Mouse (Mus musculus): ENCODE results near the gene Nmnat1.
A peak's percentile ranks its signal among the peaks of the same experiment; 100 is the strongest.
"Not testable (repeated sequence)": the region's sequence is repeated elsewhere in the genome, so short reads cannot be mapped to it uniquely, and the experiment has no call there.

Nmnat1 gene

DNA sequence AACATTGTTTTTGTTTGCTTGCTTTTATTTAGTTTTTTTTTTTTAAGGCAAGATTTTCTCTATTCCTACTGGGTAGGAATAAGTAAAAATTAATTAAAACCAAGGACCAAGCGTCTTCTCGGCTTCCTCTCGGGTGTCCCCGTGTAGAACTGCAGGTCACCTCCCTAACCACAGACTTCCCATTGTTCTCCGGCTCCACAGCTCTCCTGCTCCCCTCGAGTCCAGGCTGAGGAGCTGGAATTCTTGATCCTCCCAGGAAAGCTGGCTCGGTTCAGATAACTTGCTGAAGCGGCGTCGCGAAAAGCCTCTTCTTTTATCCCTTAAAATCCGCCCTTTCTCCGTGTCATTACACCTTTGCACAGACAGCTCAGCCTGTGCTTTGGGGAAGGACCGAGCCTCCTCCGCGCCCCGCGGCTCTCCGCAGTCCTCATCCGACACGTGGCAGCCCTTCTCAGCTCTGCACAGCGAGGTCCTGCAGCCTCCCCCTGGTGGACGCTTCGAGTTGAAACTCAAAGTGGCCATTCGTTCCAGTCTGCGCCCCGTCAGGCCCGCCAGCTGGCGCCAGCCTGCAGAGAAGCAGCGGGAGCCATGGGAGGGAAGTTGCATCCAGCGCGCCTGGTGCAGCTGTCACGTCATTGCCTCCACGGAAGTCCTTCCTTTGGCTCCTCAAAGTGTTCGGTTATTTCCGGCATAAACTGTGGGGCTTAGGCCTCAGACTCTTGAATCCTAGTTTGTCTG is 39.9 kb downstream of the Nmnat1 start:
- peak; percentile 69 for DNase-seq (ENCODE audit: extremely low read depth, low read depth)

DNA sequence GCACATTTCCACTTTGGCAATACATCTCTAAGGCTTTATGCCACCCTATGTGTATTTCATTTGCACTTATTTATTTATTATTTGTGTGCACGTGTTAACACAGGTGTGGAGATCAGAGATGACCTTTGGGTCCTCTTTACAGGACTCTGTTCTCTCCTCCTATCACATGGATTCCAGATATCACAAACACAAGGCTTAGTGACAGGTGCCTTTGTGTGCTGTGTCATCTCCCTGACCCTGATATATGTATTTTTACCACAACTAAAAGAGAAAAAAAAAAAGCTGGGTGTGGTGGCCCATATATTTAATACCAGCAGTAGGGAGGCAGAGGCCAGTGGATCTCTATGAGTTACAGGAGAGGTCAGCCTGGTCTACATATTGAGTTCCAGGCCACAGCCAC is 40.5 kb downstream of the Nmnat1 start:
- DNase-seq (ENCODE audit: extremely low read depth, low read depth), result no peak

GRCm38 (mm10) chr4:149442436-149442835 is 42.6 kb downstream of the Nmnat1 start:
- no peak for DNase-seq (ENCODE audit: extremely low read depth, low read depth)

DNA sequence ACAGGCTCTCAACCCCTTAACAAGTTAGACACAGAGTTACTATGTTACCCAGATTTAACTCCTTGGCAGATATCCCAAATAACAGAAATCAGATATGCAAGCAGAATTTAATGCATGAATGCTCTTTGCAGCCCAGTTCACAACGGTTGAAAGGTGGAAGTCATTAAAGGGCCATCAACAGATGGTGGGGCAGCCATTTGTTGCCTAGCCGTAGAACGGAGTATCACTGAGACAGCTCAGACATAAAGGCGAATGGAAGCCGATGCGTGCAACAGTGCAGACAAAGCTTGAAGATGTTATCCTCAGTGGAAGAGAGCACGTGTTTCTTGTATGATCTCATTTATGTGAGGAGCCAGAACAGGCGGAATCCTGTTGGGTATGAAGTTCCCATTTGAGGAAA is 44.4 kb downstream of the Nmnat1 start:
- DNase-seq (ENCODE audit: extremely low read depth, low read depth), result no peak

- not testable (repeated sequence) for DNase-seq (ENCODE audit: extremely low read depth, low read depth)
Observed at GRCm38 (mm10) chr4:149431887-149432286, 53.1 kb downstream of the Nmnat1 start.

GRCm38 (mm10) chr4:149429592-149429991 is 55.4 kb downstream of the Nmnat1 start:
- no peak for DNase-seq (ENCODE audit: extremely low read depth, low read depth)

DNA sequence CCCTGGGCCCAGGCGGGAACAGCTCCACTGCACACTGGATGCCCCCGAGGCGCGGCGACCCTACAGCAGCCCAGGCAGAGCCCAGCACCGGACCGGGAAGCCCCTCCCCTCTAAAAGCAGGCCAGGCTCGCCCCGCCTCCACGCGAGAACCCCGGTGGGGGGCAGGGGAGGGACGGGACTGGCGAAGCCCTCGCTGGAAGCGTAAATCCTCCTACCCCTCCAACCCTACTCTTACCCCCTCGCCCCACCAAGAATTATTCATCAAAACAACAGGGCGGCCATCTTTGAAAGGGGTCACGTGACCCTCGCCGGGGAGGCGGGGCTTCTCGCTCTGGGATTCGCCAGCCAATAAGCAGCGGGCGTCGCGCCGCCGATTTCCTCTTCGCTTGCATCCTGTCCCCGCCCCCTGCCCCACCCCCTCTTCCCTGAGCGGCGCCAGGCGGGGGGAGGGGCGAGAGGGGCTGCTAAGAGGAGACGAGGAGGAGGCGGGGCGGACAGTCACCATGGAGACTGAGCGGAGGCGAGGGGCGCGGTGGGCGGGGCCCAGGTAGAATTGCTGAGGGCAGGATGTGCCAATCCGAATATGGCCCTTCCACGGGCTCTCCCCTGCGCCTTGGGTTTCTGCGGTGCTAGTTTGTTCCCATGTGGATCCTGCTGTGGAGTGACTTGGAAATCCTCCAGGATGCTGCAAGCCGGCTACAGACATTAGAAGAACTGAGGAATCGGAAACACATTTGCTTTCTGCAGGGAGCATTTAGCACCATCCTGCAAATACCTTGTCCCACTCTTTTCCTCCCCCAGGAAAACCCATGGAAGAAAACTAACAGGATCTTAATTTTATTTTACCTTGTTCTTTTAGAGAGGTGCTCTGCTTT is 58.4 kb downstream of the Nmnat1 start, which contains the start of gene Ube4b:
Ube4b (minus strand) TSS at position 425 of the 875 bp plus-strand sequence.
- peak; percentile 82 for DNase-seq (ENCODE audit: extremely low read depth, low read depth)

GRCm38 (mm10) chr4:149425801-149426292 is 59.2 kb downstream of the Nmnat1 start:
- DNase-seq (ENCODE audit: extremely low read depth, low read depth), result no peak

DNA sequence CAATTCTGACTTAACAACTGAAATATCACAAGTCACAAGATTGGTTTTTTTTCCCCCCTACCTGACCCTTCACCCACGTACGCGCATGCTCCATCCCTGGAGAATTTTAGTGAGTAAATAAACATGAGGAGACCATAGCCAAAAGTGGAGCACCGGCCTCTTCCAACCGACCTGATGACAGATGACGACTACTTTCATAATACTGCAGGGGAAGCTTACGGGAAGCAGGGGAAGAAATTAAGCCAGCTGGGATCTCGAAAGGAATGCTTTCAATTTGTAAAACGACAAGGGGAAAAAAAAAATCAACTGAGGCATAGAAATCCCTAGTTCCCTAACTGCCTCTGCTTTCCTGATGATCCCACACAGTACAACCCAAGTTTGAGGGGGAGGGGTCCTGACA is 60.2 kb downstream of the Nmnat1 start:
- no peak for DNase-seq (ENCODE audit: extremely low read depth, low read depth)

DNA sequence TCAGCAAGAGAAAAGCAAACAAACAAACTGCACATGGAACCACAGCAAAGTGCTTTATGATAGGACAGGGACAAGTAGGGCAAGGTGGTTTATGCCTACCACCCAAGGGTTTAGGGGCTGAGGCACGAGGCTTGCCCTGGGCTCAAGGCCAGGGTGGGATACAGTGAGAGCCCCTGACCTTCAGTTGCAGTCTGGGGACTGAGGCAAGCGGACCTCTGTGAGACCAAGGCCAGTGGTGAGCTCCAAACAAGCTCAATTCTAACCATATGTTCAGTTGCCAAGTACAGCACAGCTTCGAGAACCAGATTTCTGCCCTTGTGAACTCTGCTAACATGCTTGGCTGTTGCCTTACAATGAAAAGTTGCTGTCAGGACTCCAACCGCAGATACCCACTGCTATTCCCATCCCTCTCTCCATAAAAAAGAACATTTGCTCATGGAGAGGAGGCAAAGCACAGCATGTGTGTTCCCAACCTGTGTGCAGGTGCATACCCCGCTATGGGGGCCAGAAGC is 67.1 kb downstream of the Nmnat1 start:
- no peak for DNase-seq (ENCODE audit: extremely low read depth, low read depth)
